Mouse (Mus musculus) right cerebral cortex, postnatal 25 days (tissue): ENCODE results near the gene Psmd2.

Experiments
- DNase-seq: peaks from one replicate; pipeline ENCODE4 v3.0.0; 2022

Gene Psmd2

DNA sequence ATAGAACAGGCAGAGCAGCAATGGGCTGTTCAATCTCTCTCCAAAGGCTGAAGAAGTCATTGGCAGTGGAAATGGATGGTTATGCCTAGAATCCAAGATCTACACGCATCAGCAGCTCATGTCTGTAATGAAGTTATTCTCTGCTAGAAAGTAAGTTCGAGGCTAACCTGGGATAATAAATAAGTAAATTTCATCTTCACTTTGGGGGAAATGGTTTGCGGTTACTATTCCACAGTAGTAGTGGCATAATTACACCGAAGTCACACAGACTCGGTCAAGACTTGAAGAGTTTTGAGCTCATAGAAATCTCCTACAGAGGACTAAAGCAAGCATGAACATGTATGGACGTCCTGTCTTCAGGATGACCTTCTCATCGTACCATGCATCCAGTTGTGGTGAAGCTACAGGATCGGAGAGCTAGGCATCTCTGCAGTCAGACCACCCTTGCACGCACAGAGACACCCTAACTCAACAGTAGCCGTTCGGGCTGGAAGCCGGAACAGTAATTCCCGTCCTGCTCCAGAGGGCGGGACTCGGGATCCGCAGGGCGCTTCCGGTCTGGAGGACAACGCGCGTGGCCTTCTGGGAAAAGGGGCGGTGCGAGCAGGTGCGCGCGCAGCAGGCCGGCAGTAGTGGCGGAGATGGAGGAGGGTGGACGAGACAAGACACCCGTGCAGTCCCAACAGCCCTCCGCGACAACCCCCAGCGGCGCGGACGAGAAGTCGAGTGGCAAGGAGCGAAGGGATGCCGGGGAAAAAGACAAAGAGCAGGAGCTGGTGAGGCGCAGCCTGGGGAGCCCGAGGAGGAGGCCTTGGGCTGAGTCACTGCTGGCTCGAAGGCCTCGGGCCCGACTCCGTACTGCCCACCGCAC lies at the start of gene Psmd2:
Psmd2 (plus strand) TSS at position 577 of the 871 bp plus-strand sequence.
- peak; percentile 98 for DNase-seq

DNA sequence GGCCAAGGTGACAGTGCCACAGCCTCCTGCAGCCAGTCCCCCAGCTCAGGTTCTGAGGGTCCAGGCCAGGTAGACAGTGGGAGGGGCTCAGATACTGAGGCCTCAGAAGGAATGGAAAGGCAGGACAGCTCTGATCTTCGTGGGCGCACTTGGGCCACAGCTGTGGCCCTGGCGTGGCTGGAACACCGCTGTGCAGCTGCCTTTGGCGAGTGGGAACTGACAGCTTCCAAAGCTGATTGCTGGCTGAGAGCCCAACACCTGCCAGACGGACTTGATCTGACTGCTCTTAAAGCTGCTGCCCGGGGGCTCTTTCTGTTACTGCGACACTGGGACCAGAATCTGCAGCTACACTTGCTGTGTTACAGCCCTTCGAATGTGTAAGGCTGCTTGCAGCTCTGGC lies 46.7 kb upstream of the Psmd2 start:
- no peak for DNase-seq

- peak; percentile 81 for DNase-seq
Observed at GRCm38 (mm10) chr16:20610501-20611356, 40.7 kb upstream of the Psmd2 start.

GRCm38 (mm10) chr16:20611357-20612227 lies 39.9 kb upstream of the Psmd2 start, which contains the start of the genes Eef1akmt4, Gm49333 and Alg3:
TSS of gene Eef1akmt4 (plus strand) at chr16:20611593.
TSS of gene Gm49333 (plus strand) at chr16:20611610.
TSS of gene Alg3 (minus strand) at chr16:20611735.
- DNase-seq = peak; percentile 79

DNA sequence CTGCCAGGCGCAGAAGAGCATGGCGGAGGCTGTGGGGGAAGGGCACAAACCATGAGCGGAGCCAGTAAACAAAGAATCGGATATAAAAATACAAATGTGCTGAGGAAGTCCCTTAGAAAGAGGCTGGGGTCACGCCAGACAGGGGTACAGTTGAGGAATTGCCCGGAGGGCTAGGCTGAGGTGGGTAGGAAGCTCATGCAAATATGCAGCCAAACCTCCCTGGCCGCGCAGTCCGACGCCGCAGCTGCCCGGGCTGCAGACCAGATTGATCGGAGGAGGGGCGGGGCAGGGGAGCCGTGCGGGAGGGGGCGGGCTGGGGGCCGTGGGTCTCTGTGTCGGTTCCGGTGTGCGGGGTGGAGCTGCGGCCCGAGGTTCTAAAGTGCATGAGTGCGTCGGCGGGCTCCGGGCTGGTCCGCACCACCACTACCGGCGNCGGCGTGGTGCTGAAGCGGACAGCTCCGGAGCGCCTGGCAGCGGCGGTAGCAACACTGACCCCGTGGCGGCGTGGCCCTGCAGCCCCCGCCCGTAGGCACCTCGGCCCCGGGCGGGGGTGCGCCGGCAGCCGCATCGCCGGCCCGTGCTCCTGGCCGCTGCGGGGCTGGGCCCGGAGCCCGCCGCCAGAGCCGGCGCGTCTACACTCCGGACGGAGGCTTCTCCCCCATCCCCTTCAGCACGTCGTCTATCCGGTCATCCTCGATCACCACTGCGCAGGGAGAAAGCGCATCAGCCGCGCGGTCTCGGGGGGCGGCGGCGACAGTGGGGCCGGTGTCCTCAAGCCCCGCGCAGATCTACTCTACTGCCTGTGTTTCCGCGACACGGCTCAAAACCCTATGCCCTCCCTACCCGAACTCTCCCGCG lies 31.7 kb upstream of the Psmd2 start:
- peak; percentile 22 for DNase-seq

DNA sequence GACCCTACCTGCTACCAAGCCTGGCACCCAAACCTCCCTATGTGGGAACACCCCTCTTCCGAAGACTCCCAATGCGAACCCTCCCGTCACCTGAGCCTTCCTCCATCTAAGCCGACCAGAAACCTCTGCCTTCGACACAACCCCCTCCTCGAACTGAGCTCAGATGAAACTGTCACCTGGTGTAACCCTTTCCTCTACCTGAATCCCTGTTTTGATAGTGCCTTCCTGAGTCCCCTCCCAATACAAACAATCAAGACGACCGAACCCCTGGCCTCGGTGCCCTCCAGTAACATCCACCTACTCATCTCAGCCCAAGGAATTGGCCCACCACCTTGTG lies 31.1 kb upstream of the Psmd2 start:
- no peak for DNase-seq

DNA sequence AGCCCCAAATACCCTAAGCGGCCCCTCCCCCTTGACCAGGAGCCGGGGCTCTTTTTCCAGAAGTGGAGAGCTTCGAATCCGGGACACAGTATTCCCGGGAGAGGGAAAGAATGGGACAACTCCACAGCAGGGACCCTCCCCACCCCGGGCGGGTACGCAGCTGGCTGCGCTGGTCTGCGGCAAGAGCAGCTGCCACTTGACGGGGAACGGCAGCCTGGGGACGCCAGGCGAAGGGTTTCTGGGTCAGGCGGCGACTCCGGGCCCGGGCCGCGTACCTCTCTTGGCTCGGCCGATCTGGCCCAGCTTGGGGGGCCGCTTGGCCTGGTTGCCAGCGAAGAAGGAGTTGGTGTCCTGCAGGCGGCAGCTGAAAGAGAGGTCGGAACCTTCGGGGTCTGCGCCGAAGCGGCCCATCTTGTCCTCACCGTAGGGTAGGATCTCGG lies 30.7 kb upstream of the Psmd2 start:
- peak; percentile 63 for DNase-seq

GRCm38 (mm10) chr16:20621191-20621990 lies 30.1 kb upstream of the Psmd2 start, which contains the start of gene Camk2n2:
TSS of gene Camk2n2 (minus strand) at chr16:20621287.
- peak; percentile 70 for DNase-seq

DNA sequence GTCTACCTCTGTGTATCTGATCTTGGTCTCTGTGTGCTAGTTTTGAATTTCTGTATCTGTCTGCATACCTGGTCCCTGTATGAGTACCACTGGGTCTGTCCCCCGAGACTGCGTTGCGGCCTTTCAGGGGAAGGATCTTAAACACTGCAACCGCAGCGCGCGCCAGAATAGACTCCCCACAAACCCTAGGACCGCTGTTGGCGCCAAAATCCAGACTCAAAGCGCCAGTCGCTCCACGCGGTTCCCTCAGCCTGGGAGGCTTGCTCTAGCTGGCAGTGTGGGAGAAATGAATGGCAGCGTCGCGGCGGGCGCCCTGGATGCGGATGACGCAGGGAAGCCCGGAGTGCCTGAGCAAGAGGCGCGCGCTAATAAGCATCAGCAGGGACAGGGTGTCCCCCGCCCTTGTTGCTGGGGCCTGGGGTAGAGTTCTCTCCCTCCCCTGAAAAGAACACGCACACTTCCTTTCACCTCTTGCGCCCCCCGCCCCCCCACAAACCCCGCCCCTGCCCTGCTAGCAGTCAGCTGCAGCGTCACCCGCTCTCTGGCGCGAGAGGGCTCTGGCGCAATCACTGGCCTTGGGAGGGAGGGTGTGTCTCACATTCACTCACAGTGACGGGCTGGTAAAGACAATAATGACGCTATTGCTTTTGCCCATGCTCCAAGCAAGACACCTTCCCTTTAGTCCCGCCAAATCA lies 29.3 kb upstream of the Psmd2 start:
- peak; percentile 71 for DNase-seq

GRCm38 (mm10) chr16:20623211-20623610 lies 28.2 kb upstream of the Psmd2 start:
- no peak for DNase-seq

GRCm38 (mm10) chr16:20628871-20629391 lies 22.5 kb upstream of the Psmd2 start:
- DNase-seq = peak; percentile 58

DNA sequence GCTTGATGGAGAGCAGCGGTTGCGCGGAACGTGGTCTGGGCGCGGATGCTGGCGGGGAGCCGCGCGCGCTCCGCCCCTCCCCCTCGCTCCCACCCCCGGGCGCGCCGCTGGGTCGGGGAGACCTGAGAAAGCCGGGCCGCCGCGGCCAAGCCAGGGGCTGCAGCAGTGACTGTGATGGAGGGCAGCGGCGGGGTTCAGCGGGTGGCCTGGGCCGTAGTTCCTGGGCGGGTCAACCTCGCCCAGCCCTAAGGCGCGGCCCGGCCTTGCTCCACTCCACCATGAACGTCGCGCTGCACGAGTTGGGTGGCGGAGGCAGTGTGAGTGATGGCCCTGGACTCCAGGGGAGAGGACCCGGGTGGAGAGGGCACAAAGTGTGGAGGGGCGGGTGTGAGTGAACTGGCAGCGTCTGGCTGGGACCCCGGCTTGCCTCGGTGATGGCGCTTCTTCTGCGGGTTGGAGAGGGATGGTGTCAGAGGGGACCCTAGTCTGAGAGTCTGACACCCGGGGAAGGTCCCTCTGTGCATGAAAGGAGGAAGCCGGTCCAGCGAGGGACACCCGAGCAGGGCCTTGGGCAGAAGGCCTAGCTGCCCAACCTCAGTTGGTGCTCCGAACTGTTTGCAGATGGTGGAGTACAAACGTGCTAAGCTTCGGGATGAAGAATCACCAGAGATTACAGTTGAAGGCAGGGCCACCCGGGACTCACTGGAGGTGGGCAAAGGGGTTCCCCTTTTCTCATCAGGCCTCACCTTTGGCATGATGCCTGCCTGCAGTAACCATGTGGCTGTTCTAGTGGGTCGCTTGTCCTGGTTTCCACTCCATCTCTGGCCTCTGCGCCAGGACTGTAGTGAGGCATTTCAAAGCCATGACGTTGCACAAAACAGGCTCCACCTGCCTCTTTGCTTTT lies 21.5 kb upstream of the Psmd2 start, which contains the start of gene Ece2:
Ece2 (plus strand) TSS at position 98 of the 904 bp plus-strand sequence.
- peak; percentile 31 for DNase-seq

- no peak for DNase-seq
Observed at GRCm38 (mm10) chr16:20637410-20637809, 14.0 kb upstream of the Psmd2 start.

DNA sequence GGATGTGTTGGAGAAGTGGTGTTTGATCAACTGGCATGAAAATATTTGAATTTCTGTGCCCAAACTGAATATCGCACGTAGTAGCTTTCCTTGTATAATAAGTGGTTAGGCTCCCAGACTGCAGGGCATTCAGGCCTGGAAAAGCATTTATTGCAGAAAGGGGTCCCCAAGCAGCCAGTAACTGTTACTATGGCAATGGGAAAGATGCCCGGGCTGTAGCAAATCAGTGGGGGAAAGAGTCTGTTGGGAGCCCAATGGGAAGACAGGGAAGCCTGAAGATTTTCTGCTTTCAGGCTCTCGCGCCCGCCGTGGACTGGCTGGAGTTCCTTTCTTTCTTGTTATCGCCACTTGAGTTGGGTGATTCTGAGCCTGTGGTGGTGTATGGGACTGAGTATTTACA lies 13.1 kb upstream of the Psmd2 start:
- peak; percentile 33 for DNase-seq

DNA sequence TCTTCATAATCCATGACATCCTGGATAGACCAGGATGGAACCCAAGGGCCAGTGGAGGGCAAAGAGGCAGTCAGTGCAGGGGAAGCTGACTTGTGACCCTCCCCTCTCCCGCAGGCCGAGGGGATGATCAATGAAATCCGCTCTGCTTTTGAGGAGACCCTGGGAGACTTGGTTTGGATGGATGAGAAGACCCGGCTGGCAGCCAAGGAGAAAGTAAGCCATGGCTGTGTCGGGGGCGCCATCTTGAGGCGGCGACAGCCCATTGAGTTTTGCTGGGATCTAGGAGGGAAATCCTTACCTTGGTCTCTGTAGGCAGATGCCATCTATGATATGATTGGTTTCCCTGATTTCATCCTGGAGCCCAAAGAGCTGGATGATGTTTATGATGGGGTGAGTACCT lies 9.3 kb upstream of the Psmd2 start:
- peak; percentile 78 for DNase-seq

GRCm38 (mm10) chr16:20643911-20644310 lies 7.5 kb upstream of the Psmd2 start:
- no peak for DNase-seq

DNA sequence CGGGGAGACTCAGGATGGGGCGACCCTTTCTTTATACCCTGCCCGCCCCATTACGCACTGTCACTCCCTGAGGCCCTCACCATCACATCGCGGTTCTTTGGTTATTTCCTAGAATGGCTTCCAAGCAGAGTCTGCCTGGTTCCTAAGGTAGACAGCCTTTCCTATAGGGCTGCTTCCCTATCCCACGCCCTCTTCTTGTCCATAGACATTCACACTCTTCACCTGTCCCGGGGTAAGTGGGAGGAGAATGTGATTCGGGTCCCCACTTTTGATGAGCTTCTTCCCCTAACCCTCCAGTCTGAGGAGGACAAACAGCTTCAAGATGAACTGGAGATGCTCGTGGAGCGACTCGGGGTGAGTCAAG lies 477 bp downstream of the Psmd2 start:
- DNase-seq = no peak

DNA sequence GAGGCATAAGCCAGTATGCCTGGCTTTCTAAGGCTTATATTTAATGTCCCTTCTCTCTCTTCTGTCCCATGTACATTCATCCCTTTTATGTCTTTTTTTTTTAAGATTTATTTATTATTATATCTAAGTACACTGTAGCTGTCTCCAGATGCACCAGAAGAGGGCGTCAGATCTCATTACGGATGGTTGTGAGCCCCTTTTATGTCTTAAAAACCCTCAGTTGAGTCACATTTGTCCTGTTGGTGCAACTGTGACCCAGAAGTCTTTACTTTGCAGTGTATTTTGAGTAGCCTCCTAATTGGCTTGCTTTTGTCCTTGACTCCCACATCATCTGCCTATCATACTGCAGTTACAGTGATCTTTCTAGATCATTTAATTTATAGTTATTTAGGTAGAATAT lies 1.9 kb downstream of the Psmd2 start:
- DNase-seq = no peak

DNA sequence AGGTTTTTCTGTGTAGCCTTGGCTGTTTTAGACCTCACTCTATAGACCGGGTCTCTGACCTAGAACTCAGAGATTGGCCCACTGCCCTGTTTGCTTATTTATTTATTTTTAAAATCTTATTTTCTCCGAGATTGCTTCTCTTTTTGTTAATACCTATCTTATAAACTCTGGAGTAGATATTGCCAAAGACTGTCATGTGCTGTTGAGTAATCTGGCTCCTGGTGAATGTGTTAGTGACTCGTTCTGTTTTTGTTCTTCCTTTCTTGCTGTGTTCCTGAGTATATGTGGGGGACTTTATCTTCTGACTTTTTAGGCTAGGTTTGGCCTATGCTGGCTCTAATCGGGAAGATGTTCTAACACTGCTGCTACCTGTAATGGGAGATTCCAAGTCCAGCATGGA lies 6.2 kb downstream of the Psmd2 start:
- no peak for DNase-seq
